Mouse (Mus musculus): ENCODE results near the gene Cox19.
A peak's percentile ranks its signal among the peaks of the same experiment; 100 is the strongest.

Cox19 gene

DNA sequence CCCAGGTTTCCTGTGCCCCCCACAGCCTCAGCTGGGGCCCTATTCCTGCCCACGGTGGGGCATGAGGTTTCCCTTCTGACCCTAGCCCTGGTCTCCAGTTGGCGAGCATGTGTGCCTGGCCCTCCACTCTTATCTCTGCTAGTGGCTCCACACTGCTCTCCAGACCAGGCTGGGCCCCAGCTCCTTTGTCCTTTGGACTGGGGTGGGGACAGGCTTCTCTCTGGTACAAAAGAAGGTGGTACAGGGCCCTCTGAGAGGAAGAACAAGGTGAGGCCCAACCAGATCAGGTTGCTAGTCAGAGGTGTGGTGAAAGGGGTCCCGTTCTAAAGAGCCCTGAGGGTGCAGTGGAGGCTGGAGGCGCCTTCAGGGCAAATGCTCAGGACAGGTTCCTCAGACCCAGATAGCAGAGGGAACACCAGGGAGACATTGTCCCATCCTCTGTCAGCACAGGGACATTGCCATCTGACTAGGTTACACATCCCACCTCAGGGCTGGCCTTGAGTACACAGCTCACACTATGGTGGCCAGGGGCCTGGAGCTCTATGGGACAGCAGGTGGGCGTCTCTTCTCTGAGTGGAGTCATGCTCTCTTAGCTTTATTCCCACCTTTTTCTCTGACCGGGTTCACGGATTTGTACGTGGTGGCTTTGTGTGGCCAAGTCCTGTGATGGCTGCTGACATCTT is 18.5 kb downstream of the Cox19 start:
- DNase-seq (ENCODE audit: extremely low read depth, insufficient read length, low spot score), result no peak

- no peak for DNase-seq (ENCODE audit: extremely low read depth, insufficient read length, low spot score)
Measured at GRCm38 (mm10) chr5:139331742-139332141, 19.5 kb downstream of the Cox19 start.

- DNase-seq (ENCODE audit: extremely low read depth, insufficient read length, low spot score), result no peak
Measured at GRCm38 (mm10) chr5:139330766-139331165, 20.5 kb downstream of the Cox19 start.

GRCm38 (mm10) chr5:139327634-139328020 is 23.6 kb downstream of the Cox19 start:
- DNase-seq (ENCODE audit: extremely low read depth, insufficient read length, low spot score), result no peak

DNA sequence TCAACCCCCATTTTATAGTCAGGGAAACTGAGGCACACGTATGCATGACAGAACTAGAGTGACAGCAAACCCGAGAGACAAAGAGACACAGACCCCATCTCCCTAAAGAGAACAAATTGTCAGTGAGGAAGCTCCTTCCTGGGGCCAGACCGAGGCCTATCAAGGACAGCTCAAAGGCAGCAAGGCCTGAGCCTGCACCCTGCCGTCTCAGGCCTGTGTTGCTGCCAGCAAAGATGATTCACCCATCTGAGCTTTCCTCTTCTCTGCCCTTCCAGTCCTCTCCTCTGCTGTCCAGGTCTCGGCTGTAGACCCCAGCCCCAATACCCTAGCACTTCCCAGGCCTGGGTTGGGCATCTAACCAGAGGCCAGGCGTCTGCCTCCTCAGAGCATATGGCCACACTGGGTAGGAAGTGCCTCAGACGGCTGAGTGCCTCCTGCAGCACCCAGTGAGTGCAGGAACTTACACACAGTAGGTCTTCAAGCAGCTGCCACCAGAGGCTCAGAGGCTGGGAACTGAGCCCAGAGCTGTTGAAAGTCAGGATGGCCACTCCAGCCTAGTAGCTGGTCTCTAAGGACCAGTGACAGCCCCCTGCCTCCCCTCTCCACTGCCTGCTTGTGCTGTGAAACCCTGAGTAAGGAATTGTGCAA is 24.1 kb downstream of the Cox19 start:
- no peak for DNase-seq (ENCODE audit: extremely low read depth, insufficient read length, low spot score)

GRCm38 (mm10) chr5:139326111-139326696 is 25.0 kb downstream of the Cox19 start:
- no peak for DNase-seq (ENCODE audit: extremely low read depth, insufficient read length, low spot score)

DNA sequence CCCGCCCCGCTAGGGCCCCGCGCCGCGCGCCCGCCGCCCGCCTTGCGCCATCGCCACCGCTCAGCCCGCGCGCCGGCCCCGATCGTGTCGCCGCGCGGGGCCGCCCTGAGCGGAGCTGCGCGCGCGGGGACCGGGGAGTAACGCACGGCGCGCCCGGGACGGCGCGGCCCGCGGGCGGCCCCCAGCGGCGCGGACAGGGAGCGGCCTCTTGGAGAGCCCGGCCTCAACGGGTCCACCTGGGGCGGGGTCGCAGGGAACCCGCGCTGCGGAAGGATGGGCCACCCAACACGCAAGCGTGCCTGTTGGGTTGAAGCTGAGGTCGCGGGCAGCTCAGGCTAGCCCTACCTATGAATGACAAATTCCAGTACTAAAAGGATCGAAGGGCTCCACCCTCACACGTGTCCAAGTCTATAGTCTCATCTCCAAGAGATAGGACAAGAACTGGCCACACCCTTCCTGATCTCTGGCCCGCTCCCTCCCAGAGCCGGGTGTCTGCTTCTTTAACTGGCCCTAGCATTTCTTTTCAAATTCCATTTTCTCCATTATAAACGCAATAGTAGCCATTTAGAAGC is 25.7 kb downstream of the Cox19 start, which contains the start of gene Adap1:
Adap1 (minus strand) TSS at position 228 of the 572 bp plus-strand sequence.
- DNase-seq (ENCODE audit: extremely low read depth, insufficient read length, low spot score), result no peak

DNA sequence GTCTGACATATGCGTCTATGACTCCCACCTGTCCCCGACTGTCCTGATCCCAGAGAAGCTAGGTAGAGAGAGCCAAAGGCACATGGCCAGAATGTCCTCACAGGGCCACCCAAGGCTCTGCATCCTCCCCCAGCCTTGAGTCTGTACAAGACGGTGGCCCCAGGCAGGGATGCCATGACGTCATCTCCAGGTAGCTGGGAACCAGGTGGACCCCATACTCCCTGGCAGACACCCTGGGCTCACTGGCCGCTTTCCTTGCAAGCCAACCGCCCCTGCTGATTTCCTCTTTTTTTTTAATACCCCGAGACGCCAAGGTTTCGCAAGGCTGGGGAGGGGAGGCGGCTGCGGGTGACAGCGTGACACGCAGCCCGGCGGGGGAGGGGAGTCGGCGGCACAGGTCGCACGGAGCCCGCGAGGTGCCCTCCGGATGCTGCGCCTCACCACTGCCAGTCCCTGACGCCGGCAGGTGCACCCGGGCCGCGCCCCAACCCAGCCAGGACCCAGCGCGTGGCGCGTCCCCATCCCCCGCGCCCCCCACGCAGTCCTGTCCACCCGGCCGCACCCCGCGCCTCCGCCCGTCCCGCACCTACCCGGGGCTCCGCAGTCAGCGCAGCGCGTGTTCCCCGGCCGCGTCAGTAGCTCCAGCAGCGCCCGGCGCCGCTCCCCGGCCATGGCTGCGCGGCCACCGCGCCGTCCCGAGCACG is 26.4 kb downstream of the Cox19 start:
- DNase-seq (ENCODE audit: extremely low read depth, insufficient read length, low spot score), result no peak

DNA sequence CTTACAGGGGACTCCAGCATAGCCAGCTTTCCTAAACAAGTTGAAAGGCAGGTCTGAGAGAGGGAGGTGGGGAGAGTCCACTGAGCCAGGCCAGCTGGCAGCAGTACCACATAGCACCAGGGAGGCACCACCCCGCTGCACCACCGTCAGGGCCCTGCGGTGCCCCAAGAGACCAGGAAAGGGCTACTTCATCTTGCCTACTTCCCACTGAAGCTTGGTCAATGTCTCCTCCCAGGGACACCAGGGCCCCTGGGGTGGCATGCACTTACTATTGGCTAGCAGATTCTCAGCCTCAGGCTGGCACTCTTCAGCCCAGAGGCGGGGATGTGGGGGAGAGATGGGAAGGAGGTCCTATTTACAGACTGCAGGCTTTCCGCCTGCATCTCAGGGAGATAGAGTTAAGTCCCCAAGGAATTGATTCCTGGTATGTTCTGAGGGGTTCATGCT is 27.1 kb downstream of the Cox19 start:
- no peak for DNase-seq (ENCODE audit: extremely low read depth, insufficient read length, low spot score)

GRCm38 (mm10) chr5:139323260-139323924 is 27.8 kb downstream of the Cox19 start:
- no peak for DNase-seq (ENCODE audit: extremely low read depth, insufficient read length, low spot score)

DNA sequence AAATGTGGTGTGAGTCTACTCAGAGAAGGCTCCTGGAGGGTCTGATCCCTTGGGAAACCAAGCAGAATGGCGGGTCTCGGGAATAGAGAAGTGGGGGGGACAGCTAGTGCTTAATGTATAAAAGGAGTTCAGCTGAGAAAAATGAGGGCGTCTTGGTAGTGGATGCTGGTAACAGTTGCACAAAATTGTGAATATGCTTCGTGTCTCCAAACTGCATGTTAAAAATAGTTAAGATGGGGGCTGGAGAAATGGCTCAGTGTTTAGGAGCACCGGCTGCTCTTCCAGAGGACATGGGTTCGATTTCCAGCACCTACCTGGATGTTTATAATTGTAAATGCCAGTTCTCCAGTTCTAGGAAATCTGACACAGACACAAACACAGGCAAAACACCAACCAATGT is 29.9 kb downstream of the Cox19 start:
- no peak for DNase-seq (ENCODE audit: extremely low read depth, insufficient read length, low spot score)

DNA sequence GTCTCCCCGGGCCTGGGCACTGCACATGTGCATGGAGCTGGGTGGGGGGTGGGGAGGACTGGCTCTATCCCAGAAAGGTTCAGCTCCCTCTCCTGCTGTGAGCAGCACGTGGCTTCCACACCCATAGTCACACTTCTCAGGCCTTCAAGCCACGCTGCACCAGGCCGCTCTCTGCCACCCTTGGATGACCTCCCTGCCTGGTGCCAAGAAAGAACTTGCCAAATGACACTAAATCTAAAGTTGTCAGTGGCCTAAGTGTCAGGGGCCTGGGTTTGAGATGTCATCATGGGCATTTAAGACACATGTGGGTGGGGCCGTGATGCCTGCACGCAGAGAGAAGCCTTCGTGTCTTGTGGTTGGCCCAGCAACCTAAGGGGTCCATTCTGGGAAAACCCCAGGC is 30.8 kb downstream of the Cox19 start:
- no peak for DNase-seq (ENCODE audit: extremely low read depth, insufficient read length, low spot score)

DNA sequence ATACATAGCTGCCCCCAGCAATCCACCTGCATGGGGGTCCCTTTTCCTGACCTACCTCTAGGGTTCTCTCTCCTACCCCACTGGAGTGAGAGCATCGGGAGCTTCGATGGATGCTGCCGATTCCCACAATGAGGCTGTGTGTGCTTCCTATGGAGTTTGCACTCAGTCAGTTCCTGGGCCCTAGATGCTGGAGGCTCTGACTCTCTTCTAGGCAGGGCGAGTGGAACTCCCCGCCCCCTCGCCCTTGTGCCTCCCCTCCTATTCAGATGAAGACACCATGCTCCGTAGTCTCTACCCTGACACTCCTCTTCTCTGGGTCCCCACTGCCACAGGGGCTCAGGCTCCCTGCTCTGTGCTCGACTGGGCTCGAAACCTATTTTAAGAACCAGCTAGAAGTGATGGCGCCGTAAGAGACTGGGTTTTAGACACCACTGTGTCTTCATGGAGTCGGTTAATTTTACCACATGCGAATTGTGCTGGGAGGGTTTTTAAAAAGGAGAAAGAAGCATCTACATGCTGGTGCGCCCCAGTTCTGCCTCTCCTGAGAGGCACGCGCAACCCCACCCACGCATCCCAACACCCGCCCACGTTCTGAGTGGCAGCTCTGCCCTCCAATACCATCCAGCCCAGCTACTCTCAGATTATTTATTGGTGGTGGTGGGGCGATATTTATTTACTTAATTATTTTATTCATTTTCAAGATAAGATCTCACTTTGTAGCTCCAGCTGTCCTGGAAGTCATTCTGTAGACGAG is 33.3 kb downstream of the Cox19 start:
- DNase-seq (ENCODE audit: extremely low read depth, insufficient read length, low spot score), result no peak

- no peak for DNase-seq (ENCODE audit: extremely low read depth, insufficient read length, low spot score)
Measured at GRCm38 (mm10) chr5:139316982-139317675, 34.1 kb downstream of the Cox19 start.

GRCm38 (mm10) chr5:139314941-139315642 is 36.1 kb downstream of the Cox19 start:
- peak; percentile 42 for DNase-seq (ENCODE audit: extremely low read depth, insufficient read length, low spot score)

GRCm38 (mm10) chr5:139313536-139313935 is 37.7 kb downstream of the Cox19 start:
- DNase-seq (ENCODE audit: extremely low read depth, insufficient read length, low spot score), result no peak

- DNase-seq (ENCODE audit: extremely low read depth, insufficient read length, low spot score), result no peak
Measured at GRCm38 (mm10) chr5:139311822-139312221, 39.4 kb downstream of the Cox19 start.

- DNase-seq (ENCODE audit: extremely low read depth, insufficient read length, low spot score), result no peak
Measured at GRCm38 (mm10) chr5:139310477-139310876, 40.7 kb downstream of the Cox19 start.

GRCm38 (mm10) chr5:139309946-139310345 is 41.3 kb downstream of the Cox19 start:
- DNase-seq (ENCODE audit: extremely low read depth, insufficient read length, low spot score), result no peak
